Mouse (Mus musculus): ENCODE measurements at regions not wholly inside any gene's neighbourhood (a gene's known extent, or its start where the extent isn't known, plus 50 kb on each side); places are given as distances from the start of the nearest gene placed in this dataset.

GRCm38 (mm10) chr12:92353386-92354257, 504.7 kb upstream of the Sel1l start:
- Histone ChIP-seq H3K4me3 (no peak overlapping the region), H3K27ac (no peak overlapping the region)
- intact Hi-C loops (cut with DNase I), result no loop called here
- no peak for TF ChIP-seq CTCF (IDR thresholded peaks at IDR 0.05)
- no peak for DNase-seq

- no peak for TF ChIP-seq CTCF (IDR thresholded peaks at IDR 0.05)
- Histone ChIP-seq H3K4me3 (no peak overlapping the region), H3K27ac (no peak overlapping the region)
- DNase-seq, result no peak
- intact Hi-C loops (cut with DNase I), result no loop called here
These were observed 469.3 kb upstream of the Sel1l start for GRCm38 (mm10) chr12:92318241-92318640.

- Histone ChIP-seq H3K4me3 (no peak overlapping the region), H3K27ac (no peak overlapping the region)
- intact Hi-C loops (cut with DNase I), result no loop called here
- DNase-seq, result no peak
- TF ChIP-seq CTCF (IDR thresholded peaks at IDR 0.05), result no peak
These were observed 468.7 kb upstream of the Sel1l start for GRCm38 (mm10) chr12:92317609-92318008.

GRCm38 (mm10) chr12:92316285-92316684, 467.3 kb upstream of the Sel1l start:
- intact Hi-C loops (cut with DNase I), result no loop called here
- DNase-seq, result no peak
- Histone ChIP-seq H3K4me3 (no peak overlapping the region), H3K27ac (no peak overlapping the region)
- no peak for TF ChIP-seq CTCF (IDR thresholded peaks at IDR 0.05)

- Histone ChIP-seq H3K27ac (no peak overlapping the region), H3K4me3 (no peak overlapping the region)
- no peak for TF ChIP-seq CTCF (IDR thresholded peaks at IDR 0.05)
- intact Hi-C loops (cut with DNase I), result no loop called here
- DNase-seq, result no peak
These were observed 466.9 kb upstream of the Sel1l start for GRCm38 (mm10) chr12:92315820-92316219.

GRCm38 (mm10) chr12:92302951-92303591, 454.1 kb upstream of the Sel1l start:
- no peak overlapping the region for H3K4me3 ChIP-seq
- TF ChIP-seq CTCF (IDR thresholded peaks at IDR 0.05), result peak; percentile 54
- H3K27ac ChIP-seq, result no peak overlapping the region
- intact Hi-C loops (cut with DNase I), result no loop called here
- no peak for DNase-seq

- Histone ChIP-seq H3K27ac (no peak overlapping the region), H3K4me3 (no peak overlapping the region)
- DNase-seq, result no peak
- intact Hi-C loops (cut with DNase I), result no loop called here
- no peak for TF ChIP-seq CTCF (IDR thresholded peaks at IDR 0.05)
These were observed 445.9 kb upstream of the Sel1l start for GRCm38 (mm10) chr12:92294887-92295286.

- intact Hi-C loops (cut with DNase I), result no loop called here
- no peak for TF ChIP-seq CTCF (IDR thresholded peaks at IDR 0.05)
- no peak overlapping the region for H3K27ac ChIP-seq
- DNase-seq, result no peak
- H3K4me3 ChIP-seq, result no peak overlapping the region
These were observed 444.4 kb upstream of the Sel1l start for GRCm38 (mm10) chr12:92293341-92293720.

GRCm38 (mm10) chr12:92292460-92293340, 443.7 kb upstream of the Sel1l start:
- intact Hi-C loops (cut with DNase I), result no loop called here
- DNase-seq, result no peak
- no peak for TF ChIP-seq CTCF (IDR thresholded peaks at IDR 0.05)

GRCm38 (mm10) chr12:92291490-92291889, 442.5 kb upstream of the Sel1l start:
- H3K27ac ChIP-seq, result no peak overlapping the region
- no peak for DNase-seq
- TF ChIP-seq CTCF (IDR thresholded peaks at IDR 0.05), result no peak
- H3K4me3 ChIP-seq, result no peak overlapping the region
- intact Hi-C loops (cut with DNase I), result no loop called here

More at GRCm38 (mm10) chr12:92292460-92293340, 443.7 kb upstream of the Sel1l start:
- Histone ChIP-seq H3K27ac (no peak overlapping the region), H3K4me3 (no peak overlapping the region)

- TF ChIP-seq CTCF (IDR thresholded peaks at IDR 0.05), result no peak
- no peak for DNase-seq
- H3K27ac ChIP-seq, result no peak overlapping the region
- no peak overlapping the region for H3K4me3 ChIP-seq
- intact Hi-C loops (cut with DNase I), result no loop called here
These were observed 436.6 kb upstream of the Sel1l start for GRCm38 (mm10) chr12:92285511-92285910.

- H3K4me3 ChIP-seq, result no peak overlapping the region
- no peak for DNase-seq
- H3K27ac ChIP-seq, result no peak overlapping the region
- TF ChIP-seq CTCF (IDR thresholded peaks at IDR 0.05), result no peak
- intact Hi-C loops (cut with DNase I), result no loop called here
These were observed 431.5 kb upstream of the Sel1l start for GRCm38 (mm10) chr12:92280470-92280869.

- no peak overlapping the region for H3K4me3 ChIP-seq
- no peak overlapping the region for H3K27ac ChIP-seq
- no peak for DNase-seq
- no peak for TF ChIP-seq CTCF (IDR thresholded peaks at IDR 0.05)
- intact Hi-C loops (cut with DNase I), result no loop called here
These were observed 403.0 kb upstream of the Sel1l start for GRCm38 (mm10) chr12:92251962-92252361.
